Mouse (Mus musculus) liver, adult 2 months (tissue): ENCODE measurements around the gene Gpx4. TPM values are rescaled to one million over a fixed set of nuclear protein-coding genes. Genes with fewer than 3 reads are reported as not detected.

Experiments used
- DNase-seq: peaks from one replicate; pipeline ENCODE4 v3.0.0-alpha.2; 2011; ENCODE audit warnings: low read depth, low spot score; ENCODE audit errors: extremely low read depth
- H3K27ac ChIP-seq: fragments of 200-500 bp; replicated peaks from 2 replicates; pipeline ENCODE4 v1.5.1; 2012; ENCODE audit warnings: low read depth, mild to moderate bottlenecking, control low read depth, inconsistent platforms, low read length; ENCODE audit not compliant: insufficient read depth
- H3K27me3 ChIP-seq: fragments of 200-500 bp; 2 replicates; pipeline ENCODE4 v1.6.1; 2012; ENCODE audit warnings: mild to moderate bottlenecking, moderate library complexity, low read length, inconsistent platforms; ENCODE audit not compliant: control insufficient read depth, insufficient read depth
- H3K36me3 ChIP-seq: fragments of 200-500 bp; 2 replicates; pipeline ENCODE4 v1.6.1; 2012; ENCODE audit warnings: low read length, inconsistent platforms; ENCODE audit not compliant: control insufficient read depth, insufficient read depth
- H3K4me1 ChIP-seq: fragments of 200-500 bp; 2 replicates; pipeline ENCODE4 v1.6.1; 2011; ENCODE audit warnings: low read length; ENCODE audit not compliant: control insufficient read depth, insufficient read depth
- H3K4me3 ChIP-seq: fragments of 200-500 bp; 2 replicates; pipeline ENCODE4 v1.5.1; 2011; ENCODE audit warnings: low read depth, mild to moderate bottlenecking, control low read depth, low read length, moderate library complexity; ENCODE audit not compliant: insufficient read depth
- H3K79me2 ChIP-seq: fragments of 200-500 bp; 2 replicates; pipeline ENCODE4 v1.6.1; 2012; ENCODE audit warnings: inconsistent platforms, mild to moderate bottlenecking, low read length, moderate library complexity; ENCODE audit not compliant: control insufficient read depth, insufficient read depth
- H3K9ac ChIP-seq: fragments of 200-500 bp; 2 replicates; pipeline ENCODE4 v1.6.1; 2012; ENCODE audit warnings: low read depth, mild to moderate bottlenecking, control low read depth, inconsistent platforms, low read length
- CTCF ChIP-seq: fragments of 200-500 bp; IDR thresholded peaks from 2 replicates; pipeline ENCODE4 v1.5.1; 2011; ENCODE audit warnings: low read depth, low read length, control low read depth
- POLR2A ChIP-seq: fragments of 200-500 bp; IDR thresholded peaks from 2 replicates; pipeline ENCODE4 v1.6.1; 2011; ENCODE audit warnings: low read length, control low read depth; ENCODE audit not compliant: insufficient read depth; ENCODE audit errors: extremely low read depth
- WGBS: fragments of 180-500 bp; shearing (Covaris S2); methylation state at CpG from one replicate; pipeline ENCODE4 v1.1.7; 2018; 5-methylcytosine and 5-hydroxymethylcytosine counted together
- polyA plus RNA-seq: library from polyadenylated mRNA; depleted of rRNA; stranded (reverse); fragments of >200 nt; gene quantifications from 2 replicates; pipeline ENCODE4 v1.2.3, GENCODE M21; 2012
- total RNA-seq: library from RNA; depleted of rRNA; stranded (reverse); fragments of >200 nt; gene quantifications from 2 replicates; pipeline ENCODE4 v1.2.3, GENCODE M21; 2014

The Gpx4 gene
- total and polyA plus RNA-seq, 2 experiments, result 535 to 752 TPM

DNA sequence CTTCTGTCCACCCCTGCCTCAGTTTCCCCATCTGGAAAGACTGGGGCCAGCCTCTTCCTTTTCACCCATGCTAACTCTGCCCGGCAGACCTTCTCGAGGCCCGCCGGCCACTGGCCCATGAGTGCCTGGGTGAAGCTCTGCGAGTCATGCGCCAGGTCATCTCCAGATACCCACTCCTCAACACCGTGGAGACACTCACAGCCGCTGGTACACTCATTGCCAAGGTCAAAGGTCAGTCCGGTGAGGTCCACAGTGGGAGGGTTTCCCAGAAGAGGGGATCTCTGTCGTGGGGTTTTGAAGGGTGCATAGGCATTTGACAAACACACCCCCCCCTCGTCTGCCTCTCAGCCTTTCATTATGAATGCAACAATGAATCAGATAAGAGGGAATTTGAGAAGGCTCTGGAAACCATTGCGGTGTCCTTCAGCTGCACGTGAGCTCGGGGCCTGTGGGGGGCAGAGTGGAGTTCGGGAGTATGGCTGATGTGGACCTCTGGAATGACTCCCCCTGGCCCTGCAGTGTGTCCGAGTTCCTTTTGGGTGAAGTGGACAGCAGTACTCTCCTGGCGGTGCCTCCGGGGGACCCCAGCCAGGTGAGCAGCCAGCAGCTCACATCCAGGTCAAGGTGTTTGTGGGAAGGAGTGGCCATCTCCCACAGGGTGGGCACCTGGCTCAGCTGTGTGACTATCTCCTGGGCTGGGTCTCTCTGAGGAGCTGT lies 26.2 kb upstream of the Gpx4 start:
- Histone ChIP-seq H3K27me3 (no peaks in the 10 kb centered on the region), H3K4me1 (no peaks in the 10 kb centered on the region), H3K36me3 (no peaks in the 10 kb centered on the region), H3K79me2 (no peaks in the 10 kb centered on the region), H3K4me3 (no peak overlapping the region), H3K27ac (no peak overlapping the region), H3K9ac (no peak overlapping the region)
- TF ChIP-seq POLR2A, result no peak
- 0 out of 2 replicates have a peak, but pooled peaks have one; percentile 12 for TF ChIP-seq CTCF
- DNase-seq, result no peak
- WGBS, result 77% methylated on average over 18 of the region's 18 CpGs

DNA sequence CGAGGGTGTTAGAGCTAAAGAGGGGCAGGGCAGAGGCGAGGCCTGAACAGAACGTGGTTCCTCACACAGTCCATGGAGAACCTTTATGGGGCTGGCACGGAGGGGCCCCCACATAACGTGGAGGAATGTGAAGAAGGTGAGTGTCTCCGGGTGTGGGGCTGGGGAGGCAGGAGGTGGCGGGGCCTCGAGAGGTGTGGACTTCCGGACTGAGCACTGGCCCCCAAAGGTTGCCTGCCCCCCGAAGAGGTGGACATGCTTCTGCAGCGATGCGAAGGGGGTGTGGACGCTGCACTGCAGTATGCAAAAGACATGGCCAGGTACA lies 25.7 kb upstream of the Gpx4 start:
- no peak overlapping the region for H3K9ac ChIP-seq
- H3K27ac ChIP-seq, result no peak overlapping the region
- no peaks in the 10 kb centered on the region for H3K4me1 ChIP-seq
- no peak for DNase-seq
- H3K27me3 ChIP-seq, result no peaks in the 10 kb centered on the region
- WGBS, result 88% methylated on average over 13 of the region's 13 CpGs
- H3K36me3 ChIP-seq, result no peaks in the 10 kb centered on the region
- no peaks in the 10 kb centered on the region for H3K79me2 ChIP-seq
- TF ChIP-seq CTCF, result no peak
- TF ChIP-seq POLR2A, result no peak
- H3K4me3 ChIP-seq, result no peak overlapping the region

DNA sequence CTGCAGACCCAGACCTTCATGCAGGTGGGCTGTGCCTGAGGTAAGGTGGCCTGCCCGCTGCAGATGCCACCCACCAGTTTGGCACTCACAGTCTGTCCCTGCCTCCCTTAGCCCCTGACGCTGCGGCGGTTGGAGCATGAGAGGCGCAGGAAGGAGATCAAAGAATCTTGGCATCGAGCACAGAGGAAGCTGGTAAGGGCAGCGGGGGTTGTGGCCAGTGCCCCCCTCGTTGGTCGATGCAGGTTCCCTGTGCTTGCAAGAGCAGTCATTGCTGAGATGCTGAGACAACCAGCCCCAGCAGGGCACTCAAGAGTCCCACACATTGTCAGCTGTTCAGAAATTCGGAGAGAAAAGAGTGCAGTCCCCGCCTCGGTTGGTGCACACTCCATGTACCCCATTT lies 24.8 kb upstream of the Gpx4 start:
- Histone ChIP-seq H3K4me3 (no peak overlapping the region), H3K27me3 (no peaks in the 10 kb centered on the region), H3K27ac (no peak overlapping the region), H3K79me2 (no peaks in the 10 kb centered on the region), H3K36me3 (no peaks in the 10 kb centered on the region), H3K4me1 (no peaks in the 10 kb centered on the region), H3K9ac (no peak overlapping the region)
- WGBS, result 91% methylated on average over 12 of the region's 12 CpGs
- TF ChIP-seq CTCF (no peak), POLR2A (no peak)
- DNase-seq, result no peak

DNA sequence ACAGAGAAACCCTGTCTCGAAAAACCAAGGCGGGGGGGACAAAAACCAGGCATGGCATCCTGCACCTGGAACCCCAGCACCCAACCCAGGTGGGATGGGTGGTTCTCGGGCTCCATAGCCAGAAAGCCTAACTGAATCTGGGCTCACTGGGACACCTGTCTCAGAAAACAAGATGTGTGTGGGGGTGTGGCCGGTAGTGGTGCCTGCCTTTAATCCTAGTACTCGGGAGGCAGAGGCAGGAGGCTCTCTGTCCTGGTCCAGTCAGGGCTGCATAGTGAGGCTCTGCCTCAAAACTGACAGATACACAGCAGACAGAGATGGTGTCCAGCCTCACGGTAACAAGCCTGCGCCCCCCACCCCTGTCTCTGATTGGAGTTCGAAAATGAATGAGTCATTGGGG lies 24.2 kb upstream of the Gpx4 start:
- H3K79me2 ChIP-seq, result no peaks in the 10 kb centered on the region
- no peaks in the 10 kb centered on the region for H3K4me1 ChIP-seq
- no peak overlapping the region for H3K4me3 ChIP-seq
- no peak for DNase-seq
- TF ChIP-seq POLR2A, result no peak
- 95% methylated on average over 8 of the region's 8 CpGs for WGBS
- H3K27me3 ChIP-seq, result no peaks in the 10 kb centered on the region
- H3K36me3 ChIP-seq, result no peaks in the 10 kb centered on the region
- no peak overlapping the region for H3K27ac ChIP-seq
- H3K9ac ChIP-seq, result no peak overlapping the region

DNA sequence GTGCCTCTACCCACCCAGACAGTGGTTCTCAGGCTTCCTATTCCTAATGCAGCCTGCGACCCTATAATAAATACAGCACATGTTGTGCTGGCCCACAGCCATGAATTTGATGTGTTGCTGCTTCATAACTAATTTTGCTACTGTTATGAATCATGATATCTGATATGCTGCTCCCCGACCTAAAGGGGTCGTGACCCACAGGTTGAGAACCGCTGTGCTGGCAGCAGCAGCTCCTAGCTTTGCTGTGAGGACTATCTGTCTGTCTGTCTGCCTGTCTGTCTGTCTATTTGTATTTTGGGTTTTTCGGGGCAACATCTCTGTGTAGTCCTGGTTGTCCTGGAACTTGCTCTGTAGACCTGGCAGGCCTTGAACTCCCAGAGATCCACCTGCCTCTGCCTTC lies 23.2 kb upstream of the Gpx4 start:
- H3K4me1 ChIP-seq, result no peaks in the 10 kb centered on the region
- H3K79me2 ChIP-seq, result no peaks in the 10 kb centered on the region
- H3K27ac ChIP-seq, result no peak overlapping the region
- H3K27me3 ChIP-seq, result no peaks in the 10 kb centered on the region
- no peaks in the 10 kb centered on the region for H3K36me3 ChIP-seq
- WGBS, result 55% methylated on average over 5 of the region's 5 CpGs
- DNase-seq, result no peak
- no peak overlapping the region for H3K4me3 ChIP-seq
- H3K9ac ChIP-seq, result no peak overlapping the region
- no peak for TF ChIP-seq POLR2A
- no peak for TF ChIP-seq CTCF

DNA sequence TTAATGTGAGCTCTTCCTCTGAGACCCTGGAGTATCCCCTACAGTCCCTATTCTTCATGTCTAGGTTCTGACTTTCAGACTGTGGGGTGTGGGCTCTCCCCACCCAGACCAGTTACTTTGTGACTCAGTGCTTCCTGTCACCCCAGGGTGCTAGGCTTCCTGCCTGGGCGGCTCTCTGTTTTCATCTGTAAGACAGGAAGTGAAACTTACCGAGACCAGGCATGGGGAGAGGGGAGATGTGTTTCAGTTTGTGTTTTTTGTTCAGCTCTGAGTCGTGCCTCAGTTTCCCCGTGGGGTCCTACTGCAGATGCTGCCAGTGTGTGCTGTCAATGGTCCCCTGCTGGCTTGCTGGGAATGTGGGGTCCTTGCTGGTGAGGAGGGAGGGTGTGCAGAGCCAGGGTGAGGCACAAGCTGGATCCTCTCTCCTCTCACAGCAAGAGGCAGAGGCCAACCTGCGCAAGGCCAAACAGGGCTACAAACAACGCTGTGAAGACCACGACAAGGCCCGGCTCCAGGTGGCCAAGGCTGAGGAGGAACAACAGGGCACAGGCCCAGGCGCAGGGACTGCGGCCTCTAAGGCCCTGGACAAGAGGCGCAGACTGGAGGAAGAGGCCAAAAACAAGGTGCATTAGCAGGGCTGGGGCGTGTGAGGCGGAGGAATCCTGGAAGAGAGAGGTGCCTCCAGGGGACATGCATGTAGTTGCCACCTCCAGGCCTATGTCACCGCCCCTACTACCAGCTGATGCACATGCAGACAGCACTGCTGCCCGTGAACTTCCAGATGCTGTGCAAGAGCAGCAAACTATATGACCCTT lies 22.5 kb upstream of the Gpx4 start:
- no peak for TF ChIP-seq CTCF
- no peak for TF ChIP-seq POLR2A
- no peaks in the 10 kb centered on the region for H3K4me1 ChIP-seq
- DNase-seq, result no peak
- no peaks in the 10 kb centered on the region for H3K36me3 ChIP-seq
- H3K27ac ChIP-seq, result no peak overlapping the region; the same call in 1 of the 2 replicates
- no peaks in the 10 kb centered on the region for H3K79me2 ChIP-seq
- H3K27me3 ChIP-seq, result no peaks in the 10 kb centered on the region
- H3K4me3 ChIP-seq, result no peak overlapping the region
- WGBS, result 81% methylated on average over 15 of the region's 15 CpGs
- no peak overlapping the region for H3K9ac ChIP-seq
